Mouse (Mus musculus) urinary bladder, postnatal 25 days (tissue): ENCODE results near the gene Dnajc11.

ENCODE experiments used
- DNase-seq: peaks from one replicate; pipeline ENCODE4 v3.0.0; 2022; ENCODE audit warnings: low spot score

The Dnajc11 gene

DNA sequence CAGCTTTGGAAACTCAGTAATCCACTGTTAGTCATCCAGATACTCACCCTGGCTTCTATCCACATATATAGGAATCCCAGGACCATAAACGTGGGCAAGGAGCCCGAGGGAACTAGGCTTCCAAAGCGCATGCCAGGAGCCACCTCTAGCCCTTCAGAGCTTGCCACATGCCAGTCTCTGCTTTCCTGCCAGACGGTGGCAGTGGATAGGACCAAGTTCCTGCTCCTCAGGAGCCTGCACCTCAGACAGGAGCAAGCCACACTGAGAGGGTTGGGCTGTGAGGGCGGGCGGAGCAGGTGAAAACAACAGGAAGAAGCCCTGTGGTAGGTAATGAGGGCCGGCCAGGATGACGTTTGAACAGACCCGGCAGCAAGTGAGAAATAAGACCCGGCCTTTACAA is 52.4 kb downstream of the Dnajc11 start:
- no peak for DNase-seq

DNA sequence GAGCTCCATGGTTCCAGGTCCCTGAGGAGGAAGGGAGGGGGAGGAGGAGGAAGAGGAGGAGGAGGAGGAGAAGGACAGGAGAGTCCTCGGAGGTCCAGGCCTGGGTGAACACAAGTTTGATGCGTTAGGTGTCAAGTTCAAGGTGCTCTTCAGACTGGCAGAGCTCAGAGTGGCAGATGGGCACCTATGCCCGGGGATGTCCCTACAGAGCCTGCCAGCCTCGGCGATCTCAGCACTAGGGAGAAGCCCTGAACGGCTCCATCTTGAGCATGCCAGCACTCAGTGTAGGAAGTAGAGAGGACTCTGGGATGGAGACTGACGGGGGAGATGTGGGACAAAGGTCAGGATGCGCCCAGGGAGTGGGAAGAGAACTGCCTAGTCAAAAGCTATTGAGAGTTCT is 53.2 kb downstream of the Dnajc11 start:
- DNase-seq: no peak

DNA sequence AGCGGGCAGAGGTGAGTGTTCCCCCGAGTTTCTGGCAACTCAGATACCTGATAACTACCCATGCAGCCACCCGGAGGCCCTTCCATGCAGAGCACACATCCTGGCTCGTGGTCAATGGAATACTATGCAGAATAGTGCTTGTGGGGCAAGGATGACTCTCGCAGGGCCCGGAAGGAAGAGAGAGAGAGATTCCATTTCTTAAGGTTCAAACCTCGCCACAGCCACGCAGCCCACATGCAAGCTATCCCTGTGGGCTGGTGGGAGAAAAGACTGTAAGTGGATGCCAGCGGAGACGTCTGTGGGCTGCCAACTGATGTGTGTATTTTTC is 54.5 kb downstream of the Dnajc11 start:
- no peak for DNase-seq

DNA sequence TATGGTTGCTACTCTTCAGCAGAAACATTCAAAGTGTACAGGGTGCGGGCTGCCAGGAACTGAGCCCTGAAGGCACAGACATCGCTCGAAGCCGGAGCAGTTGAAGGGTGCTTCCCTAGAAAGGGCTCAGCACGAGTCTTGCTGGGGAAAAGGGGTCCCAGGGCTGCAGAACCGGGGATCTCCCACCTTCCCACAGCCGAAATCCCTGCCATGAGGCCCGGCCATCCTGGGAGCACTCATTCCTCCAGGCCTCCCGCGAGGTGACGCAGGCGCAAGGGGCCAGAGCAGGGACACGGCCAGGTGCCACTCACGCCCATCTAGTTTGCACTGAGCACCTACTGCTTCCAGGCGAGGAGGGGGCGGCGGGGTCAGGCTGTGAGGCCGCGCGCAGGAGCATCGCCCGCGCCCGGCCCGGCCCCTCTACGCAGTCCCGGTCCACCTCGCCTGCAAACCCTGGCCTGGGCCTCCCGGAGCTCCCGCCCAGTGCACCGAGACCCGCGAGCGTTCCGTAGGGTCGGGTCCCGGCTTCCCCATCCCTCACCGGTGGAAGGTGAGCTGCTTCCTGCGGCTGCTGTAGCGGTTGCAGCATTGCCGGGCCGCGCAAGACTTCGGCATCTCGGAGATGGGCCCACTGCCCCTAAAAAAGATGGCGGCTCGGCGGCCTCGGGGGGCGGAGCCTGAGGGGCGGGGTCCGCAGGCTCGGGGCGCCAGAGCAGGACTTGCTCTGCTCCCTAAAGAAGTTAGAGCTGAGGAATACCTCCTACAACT is 55.0 kb downstream of the Dnajc11 start, which contains the start of gene Thap3:
Gene Thap3, minus strand, starts transcription at position 656 of the 768 bp plus-strand sequence.
- DNase-seq: peak; percentile 86

DNA sequence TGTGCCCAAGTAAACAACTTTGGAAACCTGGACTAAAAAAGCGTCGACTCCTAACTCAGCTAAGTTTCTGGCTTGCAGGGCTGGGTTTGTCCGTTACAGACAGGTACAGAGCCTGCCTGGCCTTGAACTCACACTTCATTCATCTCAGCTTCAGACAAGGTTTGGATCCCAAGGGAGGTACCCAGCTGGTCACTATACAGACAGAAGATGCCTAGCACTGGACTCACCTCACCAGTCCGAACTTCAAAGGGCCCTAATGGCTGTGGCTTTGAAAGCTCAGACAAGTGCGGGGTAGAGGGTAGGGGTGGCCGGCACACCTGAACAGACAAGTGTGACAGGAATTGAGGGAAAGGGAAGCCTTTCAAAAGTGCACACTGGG is 55.6 kb downstream of the Dnajc11 start:
- DNase-seq: no peak

DNA sequence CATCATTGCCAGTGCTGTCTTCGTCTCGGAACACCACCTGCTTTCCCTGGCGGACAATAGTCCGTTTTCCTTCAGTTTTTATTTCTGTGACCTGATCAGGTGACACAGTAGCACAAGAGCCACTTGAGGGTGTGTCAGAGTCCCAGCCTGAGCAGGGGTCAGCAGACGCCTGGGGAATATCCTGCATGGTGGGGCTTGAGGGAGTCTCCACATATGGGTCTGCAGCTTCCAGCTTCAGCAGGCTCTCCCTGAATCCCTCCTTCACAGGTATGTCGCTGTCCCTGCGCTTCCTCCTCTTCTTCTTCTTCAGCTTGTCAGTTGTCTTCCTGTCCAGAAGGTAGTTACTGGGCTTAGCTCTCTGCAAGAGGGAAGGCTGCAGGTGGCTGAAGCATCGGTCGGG is 58.6 kb downstream of the Dnajc11 start:
- no peak for DNase-seq

DNA sequence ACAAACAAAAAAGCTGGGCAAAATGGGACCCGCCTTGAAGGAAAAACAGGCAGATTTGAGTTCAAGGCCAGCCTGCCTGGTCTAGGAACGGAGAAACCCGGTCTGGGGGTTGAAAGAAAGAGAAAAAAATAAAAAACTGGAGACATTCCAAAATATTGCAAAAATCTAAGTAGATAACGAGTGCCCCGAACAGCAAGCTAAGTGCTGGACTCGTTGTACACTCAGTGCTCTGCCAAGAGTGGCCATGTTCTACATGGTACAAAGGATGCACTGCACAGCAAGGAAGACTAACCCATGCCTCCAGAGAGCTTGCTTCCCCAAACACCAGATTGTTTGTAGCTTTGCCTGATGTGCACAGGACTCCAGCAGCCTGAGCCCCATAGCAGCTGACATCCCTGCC is 59.5 kb downstream of the Dnajc11 start:
- no peak for DNase-seq

DNA sequence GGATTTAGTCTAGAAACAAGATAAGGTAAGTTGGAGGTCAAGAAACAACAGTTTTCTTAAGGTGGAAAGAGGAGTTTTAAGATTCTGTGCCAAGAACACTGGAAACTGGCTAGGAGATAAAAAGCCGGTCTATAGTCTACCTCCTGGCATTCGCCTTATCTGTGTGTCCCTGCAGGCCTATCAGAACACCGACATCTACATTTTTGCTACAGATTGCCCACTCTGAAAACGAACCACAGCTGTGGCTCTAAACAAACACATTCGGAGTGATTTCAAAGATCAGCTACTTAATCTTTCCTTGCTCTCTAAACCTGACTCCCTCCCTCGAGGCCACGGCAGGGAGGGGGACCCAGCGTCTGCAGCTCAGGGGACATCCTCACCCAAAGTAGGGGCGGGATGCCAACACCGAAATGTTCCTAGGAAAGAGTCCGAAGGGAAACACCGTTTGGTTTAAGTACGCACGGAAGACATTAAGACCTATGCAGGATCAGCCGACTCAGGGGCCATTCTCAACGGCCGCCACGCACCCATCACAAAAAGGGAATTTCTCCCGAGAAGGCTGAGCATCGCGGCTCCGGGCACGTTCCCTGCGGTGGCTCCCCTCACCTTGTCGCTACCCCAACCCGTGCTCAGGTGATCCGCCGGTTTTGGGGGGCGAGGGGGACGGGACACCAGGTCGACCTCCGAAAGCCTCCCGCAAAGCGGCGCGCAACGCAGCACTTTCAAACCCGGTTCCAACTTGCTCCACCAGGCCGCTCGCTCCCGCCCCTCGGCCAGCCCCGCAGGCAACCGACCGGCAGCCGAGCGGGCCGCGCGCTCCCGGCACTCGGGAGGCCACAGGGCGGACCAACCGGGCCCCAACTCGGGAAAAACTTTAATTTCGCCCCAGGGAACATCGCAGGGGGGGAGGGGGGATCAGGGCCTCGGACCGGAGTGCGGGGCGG is 61.0 kb downstream of the Dnajc11 start:
- peak; percentile 36 for DNase-seq

DNA sequence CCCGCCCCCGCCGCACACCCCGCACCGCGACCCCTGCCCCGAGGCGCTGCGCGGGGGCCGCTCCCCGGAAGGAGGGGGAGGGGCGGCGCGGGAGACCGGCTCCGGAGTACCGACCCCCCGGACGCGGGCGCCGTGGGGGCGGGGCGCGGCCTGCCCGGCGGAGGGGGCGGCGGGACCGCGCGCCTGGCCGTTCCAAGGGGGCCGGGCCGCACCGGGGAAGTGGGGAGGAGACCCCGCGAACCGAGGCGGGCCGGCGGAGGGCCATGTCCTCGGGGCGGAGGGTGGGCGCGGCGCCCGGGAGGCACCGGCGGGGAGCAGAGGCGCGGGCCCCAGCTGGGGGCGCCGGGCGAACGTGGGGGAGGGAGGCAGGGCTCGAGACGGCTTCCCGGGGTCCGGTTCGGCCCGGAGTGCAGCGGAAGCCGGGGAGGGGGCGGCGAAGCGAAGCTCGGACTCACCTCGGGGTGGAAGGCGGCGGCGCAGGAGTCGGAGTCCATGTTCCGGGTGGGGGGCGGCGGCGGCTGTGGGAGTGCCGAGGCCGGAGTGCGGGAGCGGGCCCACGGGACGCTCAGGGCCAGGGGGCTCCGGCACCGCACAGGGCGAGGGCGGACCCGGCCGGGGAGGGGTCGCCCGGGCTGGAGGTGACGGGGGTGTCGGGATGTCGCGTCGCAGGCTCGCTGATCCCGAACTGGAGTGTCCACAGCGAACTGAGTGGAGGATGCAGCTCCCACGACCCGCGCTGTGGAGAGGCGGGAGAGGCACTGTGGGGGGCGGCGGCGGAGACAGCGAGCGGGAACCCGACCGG is 62.1 kb downstream of the Dnajc11 start:
- no peak for DNase-seq

DNA sequence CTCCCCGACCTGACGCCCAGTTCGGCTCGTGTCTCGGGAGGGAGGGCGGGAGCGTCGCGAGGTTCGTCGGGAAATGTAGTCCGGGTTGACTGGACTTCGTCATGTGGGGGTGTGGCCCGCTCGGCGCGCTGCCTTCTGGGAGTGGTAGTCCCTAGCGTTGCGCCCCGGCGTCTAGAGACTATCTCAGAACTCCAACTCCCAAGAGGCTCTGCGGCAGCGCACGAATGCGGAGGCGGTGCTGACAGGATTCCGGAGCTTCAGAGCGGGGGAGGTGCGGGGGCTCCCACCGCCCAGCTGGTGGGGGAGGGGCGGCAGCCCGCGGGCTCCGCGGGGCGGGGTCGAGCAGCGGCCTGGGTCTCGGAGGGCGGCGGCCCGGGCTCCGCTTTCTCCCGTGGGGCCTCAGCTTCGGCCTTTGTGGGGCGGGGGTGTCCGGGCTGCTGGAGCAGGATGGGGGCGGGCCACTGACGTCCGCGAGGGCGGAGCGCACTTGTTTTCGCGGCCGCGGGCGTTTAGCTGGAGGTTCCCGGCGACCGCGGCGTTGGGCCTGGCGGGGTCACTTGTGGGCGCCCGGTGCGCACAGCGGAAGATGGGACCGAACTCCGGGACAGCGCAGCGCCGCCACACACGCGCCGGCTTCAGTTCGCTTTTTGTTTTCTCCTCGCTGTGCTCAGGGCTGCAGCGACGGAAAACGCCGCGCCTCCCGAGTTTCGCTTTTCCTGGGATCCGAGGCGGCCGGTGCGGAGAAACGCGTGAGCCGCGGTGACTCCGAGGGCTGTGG is 62.9 kb downstream of the Dnajc11 start, which contains the start of gene Phf13:
Gene Phf13, minus strand, starts transcription at position 86 of the 778 bp plus-strand sequence.
- peak; percentile 94 for DNase-seq

DNA sequence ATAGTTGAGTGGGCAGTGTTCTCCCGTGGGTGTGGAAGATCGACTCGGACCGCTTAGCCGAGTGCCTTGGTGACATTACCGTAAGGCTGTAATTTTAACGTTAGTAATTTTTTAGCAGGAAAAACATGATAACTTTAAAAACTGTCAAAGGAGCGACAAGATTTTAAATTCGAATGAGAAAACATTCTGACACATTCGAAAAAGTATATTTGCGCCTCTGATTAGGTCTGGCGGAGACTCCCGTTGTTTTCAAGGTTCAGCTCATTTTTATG is 63.4 kb downstream of the Dnajc11 start:
- no peak for DNase-seq

DNA sequence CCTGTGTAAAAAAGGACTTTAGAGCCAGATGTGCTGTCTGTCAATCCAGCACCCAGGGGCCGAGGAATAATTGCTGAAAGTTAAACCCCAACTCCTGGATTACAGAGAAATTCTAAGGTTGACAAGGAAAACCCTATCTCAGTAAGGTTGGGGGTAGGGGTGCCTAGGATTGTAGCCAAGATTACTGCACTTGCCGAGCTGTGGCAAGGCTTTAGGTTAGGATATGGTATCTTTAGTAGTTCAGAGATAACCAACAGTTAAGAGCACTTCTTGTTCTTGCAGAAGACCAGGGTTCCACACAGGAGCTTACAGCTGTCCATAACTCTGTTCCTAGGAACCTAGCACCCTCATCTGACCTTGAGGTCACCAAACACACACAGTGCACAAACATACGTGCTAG is 64.2 kb downstream of the Dnajc11 start:
- DNase-seq: no peak

DNA sequence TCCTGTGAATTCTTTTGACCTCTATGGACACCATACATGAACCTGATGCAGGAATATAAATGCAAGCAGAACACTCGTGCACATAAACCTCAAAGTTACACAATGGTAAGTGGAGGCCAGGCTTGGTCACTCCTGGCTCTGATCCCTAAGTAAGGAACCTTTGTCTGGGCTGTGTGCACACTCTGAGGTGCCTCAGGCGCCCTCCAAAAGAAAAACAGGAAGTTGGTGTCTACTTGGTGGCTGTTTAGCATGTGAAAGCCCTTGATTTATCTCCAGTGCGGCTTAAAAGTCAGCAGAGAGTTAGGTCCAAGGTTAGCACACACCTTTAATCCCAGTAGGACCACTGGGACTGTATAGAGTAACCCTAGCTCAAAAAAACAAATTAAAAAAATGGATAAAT is 66.0 kb downstream of the Dnajc11 start:
- no peak for DNase-seq

DNA sequence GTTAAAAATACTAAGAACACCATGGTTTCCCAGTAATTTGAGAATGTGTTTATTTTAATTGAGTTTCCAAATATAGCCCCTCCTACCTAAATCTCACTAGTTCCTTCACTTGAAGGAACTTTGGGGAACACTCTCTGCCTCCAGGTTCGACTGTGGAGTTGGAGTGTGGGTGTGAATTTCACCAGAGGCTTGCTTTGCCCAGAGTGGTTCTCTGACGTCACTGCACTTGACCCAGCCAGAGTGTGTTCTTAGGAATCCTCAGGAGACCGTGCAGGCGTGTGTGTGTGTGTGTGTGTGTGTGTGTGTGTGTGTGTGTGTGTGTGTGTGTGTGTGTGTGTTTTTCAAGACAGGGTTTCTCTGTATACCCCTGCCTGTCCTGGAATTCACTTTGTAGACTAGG is 67.4 kb downstream of the Dnajc11 start:
- no peak for DNase-seq

DNA sequence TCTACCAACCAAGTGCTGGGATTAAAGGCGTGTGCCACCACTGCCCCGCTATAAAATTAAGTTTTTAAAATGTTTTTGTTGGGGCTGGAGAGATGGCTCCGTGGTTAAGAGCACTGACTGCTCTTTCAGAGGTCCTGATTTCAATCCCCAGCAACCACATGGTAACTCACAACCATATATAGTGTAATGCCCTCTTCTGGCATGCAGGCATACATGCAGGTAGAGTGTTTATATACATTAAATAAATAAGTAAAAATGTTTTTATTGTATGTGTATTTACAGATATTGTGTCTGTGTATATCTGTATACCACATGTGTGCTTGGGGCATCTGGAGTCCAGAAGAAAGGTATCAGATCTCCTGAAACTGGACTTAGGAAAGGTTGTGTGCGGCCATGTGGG is 67.8 kb downstream of the Dnajc11 start:
- DNase-seq: no peak

DNA sequence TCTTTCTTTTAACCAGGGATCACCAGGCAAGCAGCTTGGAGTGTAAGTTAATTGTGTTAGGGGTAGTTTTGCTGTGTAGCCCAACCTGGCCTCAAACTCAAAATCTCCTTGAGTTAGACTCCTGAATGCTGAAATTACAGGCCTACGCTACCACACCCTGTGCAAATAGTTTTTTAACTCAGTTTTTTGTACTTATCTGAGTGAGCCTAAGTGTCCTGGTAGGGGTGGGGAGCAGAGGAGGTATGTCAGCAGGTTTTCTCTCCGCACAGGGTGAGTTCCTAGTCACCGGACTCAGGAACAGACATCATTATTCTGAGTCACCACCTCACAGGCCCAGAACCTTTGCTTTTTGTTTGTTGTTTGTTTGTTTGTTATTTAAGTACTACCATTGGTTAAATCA is 68.6 kb downstream of the Dnajc11 start:
- no peak for DNase-seq

DNA sequence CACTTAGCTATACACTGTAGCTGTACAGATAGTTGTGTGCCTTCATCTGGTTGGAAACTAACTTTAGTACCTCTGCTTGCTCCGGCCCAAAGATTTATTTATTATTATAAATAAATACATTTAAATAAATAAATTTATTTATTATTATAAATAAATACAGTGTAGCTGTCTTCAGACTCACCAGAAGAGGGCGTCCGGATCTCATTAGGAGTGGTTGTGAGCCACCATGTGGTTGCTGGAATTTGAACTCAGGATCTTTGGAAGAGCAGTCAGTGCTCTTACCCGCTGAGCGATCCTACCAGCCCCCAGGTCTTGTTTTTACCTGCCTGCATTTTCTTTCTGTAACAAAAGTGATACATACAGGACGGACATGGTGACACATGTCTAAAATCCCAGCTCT is 72.6 kb downstream of the Dnajc11 start:
- DNase-seq: no peak

DNA sequence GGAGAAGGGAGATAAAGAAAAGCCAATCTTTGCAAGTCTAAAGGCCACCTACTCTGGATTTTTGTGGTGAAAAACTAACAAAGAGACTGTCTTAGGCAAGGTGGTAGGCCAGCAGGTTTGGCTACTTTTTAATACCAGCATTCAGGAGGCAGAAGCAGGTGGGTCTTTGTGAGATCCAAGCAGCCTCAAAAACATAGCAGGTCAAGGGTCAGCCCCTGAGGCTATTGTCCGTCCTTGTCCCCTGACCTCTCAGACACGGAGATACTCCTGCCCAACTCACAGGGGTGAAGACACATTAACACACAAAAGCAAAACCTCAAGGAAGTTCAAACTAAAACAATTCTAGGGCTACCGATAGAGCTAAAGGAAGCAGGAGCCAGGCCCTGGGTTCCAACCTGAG is 73.3 kb downstream of the Dnajc11 start:
- no peak for DNase-seq

DNA sequence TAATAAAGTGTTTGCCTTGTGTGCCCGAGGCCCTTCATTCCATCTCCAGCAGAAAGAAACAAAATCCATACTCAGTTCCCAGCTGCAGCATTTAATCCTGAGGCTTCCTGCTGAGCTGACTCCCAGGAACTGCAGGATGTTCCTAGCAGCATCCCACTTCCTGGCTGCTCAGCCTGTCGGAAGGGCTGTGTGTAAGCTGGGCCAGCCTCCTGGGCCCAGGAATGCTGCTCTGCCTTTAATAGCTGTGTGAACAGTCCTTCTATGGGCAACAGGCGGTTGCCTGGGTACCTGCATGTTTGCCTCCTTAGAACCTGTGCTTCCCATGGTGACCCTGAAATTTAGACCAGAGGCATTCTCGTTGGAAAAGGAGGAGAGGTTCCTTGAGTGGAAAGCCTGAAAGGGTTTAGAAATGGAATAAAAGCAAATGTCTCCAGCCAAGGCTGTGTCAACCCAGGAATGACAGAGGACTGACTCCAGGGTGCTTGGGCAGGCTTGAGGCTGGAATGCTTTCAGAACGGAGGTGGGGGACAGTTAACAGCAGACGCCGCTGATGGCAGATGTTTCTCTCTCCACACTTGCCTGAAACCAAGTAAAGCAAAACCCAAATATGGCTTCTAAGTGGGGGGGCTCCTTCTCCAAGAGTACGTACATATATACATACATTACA is 74.1 kb downstream of the Dnajc11 start:
- DNase-seq: no peak

DNA sequence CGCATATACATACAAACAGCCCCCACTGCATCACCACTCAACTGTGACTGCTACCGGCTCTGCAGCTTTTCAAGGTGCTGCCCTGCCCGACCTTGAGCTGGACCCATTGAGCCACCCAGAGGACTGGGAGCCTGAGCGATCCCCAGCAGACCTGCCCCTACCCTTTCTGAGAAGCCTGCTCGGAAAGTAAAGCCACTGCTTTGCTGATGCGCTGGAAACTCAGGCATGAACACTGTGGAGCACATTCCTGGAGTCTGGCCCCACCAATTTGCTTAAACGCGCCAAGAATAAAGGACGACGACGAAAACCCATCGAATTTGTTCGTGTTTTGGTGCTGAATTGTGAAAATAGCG is 74.6 kb downstream of the Dnajc11 start:
- no peak for DNase-seq

DNA sequence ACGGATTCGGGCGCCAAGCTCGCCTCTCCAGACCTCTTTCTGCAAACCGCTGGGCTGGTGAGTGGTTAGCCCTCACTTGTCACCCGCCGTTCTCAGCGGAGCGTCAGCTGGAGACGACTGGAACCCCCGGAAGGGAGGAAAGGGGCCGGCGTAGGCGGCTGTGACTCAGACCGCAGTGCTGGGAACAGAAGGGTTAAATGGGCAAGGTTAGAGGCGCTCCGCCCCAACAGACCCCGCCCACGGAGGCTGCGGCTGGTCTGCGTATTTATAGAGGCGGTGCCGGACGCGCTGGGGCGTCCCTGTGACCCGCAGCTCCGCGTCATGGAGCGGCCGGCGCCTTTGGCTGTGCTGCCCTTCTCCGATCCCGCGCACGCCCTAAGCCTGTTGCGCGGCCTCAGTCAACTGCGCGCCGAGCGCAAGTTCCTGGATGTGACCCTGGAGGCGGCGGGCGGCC is 75.2 kb downstream of the Dnajc11 start, which contains the start of gene Klhl21:
Gene Klhl21, plus strand, starts transcription at position 182 of the 454 bp plus-strand sequence.
- DNase-seq: peak; percentile 94
